Mouse (Mus musculus): ENCODE results near the gene Zfp219.

DNA sequence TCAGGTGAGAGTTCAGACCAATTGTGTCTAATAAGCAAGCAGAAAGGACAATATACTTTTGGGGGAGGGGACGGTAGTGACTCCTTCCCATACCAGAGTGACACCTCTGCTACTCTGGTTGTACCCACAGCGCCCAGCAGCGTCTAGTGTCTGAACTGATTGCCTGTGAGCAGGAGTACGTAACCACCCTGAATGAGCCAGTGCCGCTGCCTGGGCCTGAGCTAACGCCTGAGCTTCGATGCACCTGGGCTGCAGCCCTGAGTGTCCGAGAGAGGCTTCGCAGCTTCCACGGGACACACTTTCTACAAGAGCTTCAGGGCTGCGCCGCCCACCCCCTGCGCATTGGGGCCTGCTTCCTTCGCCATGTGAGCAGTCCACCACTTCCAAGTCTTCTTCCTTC lies 23.1 kb downstream of the Zfp219 start:
- TF ChIP-seq CTCF (IDR thresholded peaks at IDR 0.05; ENCODE audit: extremely low read depth, insufficient read depth, low read length): no peak
- no peak for TF ChIP-seq POLR2A (IDR thresholded peaks at IDR 0.05; ENCODE audit: extremely low read depth, insufficient read depth, low read length)
